Mouse (Mus musculus) thymus, adult 2 months (tissue): ENCODE measurements around the gene Nin. TPM values are rescaled to one million over a fixed set of nuclear protein-coding genes. Genes with fewer than 3 reads are reported as not detected.

Experiments
- DNase-seq: peaks from one replicate; pipeline ENCODE4 v3.0.0; 2021
- H3K27ac ChIP-seq: fragments of 200-500 bp; 2 replicates; pipeline ENCODE4 v1.5.1; 2012; ENCODE audit warnings: low read length, control low read depth; ENCODE audit not compliant: control insufficient read depth, insufficient read depth
- H3K27me3 ChIP-seq: fragments of 200-500 bp; 2 replicates; pipeline ENCODE4 v1.6.1; 2012; ENCODE audit warnings: mild to moderate bottlenecking, low read length, moderate library complexity, mixed read lengths; ENCODE audit not compliant: control insufficient read depth, insufficient read depth
- H3K36me3 ChIP-seq: fragments of 200-500 bp; 2 replicates; pipeline ENCODE4 v1.6.1; 2012; ENCODE audit warnings: mild to moderate bottlenecking, low read length, moderate library complexity; ENCODE audit not compliant: control insufficient read depth, insufficient read depth
- H3K4me1 ChIP-seq: fragments of 200-500 bp; replicated peaks from 2 replicates; pipeline ENCODE4 v1.6.1; 2012; ENCODE audit warnings: low read length; ENCODE audit not compliant: control insufficient read depth, insufficient read depth
- H3K4me3 ChIP-seq: fragments of 200-500 bp; 2 replicates; pipeline ENCODE4 v1.5.1; 2012; ENCODE audit warnings: mild to moderate bottlenecking, low read length, control low read depth, moderate library complexity; ENCODE audit not compliant: control insufficient read depth, insufficient read depth
- CTCF ChIP-seq: fragments of 200-500 bp; IDR thresholded peaks from 2 replicates; pipeline ENCODE4 v1.5.1; 2012; ENCODE audit warnings: mild to moderate bottlenecking, control low read depth, low read length, moderate library complexity, borderline replicate concordance; ENCODE audit not compliant: control insufficient read depth, poor library complexity, insufficient read depth; ENCODE audit errors: extremely low read depth
- POLR2A ChIP-seq: fragments of 200-500 bp; IDR thresholded peaks from 2 replicates; pipeline ENCODE4 v1.6.1; 2012; ENCODE audit warnings: mild to moderate bottlenecking, low read length, control low read depth, moderate library complexity; ENCODE audit not compliant: control insufficient read depth, poor library complexity, insufficient read depth; ENCODE audit errors: extremely low read depth
- WGBS: fragments of 180-500 bp; shearing (Covaris S2); methylation state at CpG from one replicate; pipeline ENCODE4 v1.1.7; 2018; 5-methylcytosine and 5-hydroxymethylcytosine counted together
- polyA plus RNA-seq: library from polyadenylated mRNA; depleted of rRNA; stranded (reverse); fragments of >200 nt; gene quantifications from 2 replicates; pipeline ENCODE4 v1.2.3, GENCODE M21; 2012

Gene Nin
- polyA plus RNA-seq, 1 experiment = 21.8 TPM

DNA sequence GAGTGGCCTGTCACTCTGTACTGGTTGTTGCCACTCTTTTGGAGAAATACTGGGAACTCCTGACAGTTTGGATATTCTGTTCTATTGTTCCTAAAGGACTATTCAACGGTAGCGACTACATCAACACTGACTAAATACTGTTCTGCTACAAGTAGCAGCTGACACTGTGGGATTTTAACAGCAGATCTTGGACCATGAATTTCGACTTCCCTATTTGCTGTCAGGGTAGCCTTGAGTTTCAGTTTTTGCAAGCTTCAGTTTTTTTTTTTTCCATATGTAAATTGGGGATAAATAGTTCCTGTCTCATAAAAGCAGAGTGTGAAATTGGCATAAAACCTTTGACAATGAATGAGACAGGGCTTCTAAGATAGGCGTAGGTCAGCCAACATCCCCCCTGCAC, 103.2 kb downstream of the Nin start:
- WGBS = 92% methylated on average over 4 of the region's 4 CpGs
- TF ChIP-seq CTCF (no peak), POLR2A (no peak)
- DNase-seq = no peak
- Histone ChIP-seq H3K27ac (no peak overlapping the region), H3K4me3 (no peak overlapping the region), H3K36me3 (peaks cover 13% of the 10 kb centered on the region), H3K27me3 (no peaks in the 10 kb centered on the region), H3K4me1 (no peaks in the 10 kb centered on the region)

DNA sequence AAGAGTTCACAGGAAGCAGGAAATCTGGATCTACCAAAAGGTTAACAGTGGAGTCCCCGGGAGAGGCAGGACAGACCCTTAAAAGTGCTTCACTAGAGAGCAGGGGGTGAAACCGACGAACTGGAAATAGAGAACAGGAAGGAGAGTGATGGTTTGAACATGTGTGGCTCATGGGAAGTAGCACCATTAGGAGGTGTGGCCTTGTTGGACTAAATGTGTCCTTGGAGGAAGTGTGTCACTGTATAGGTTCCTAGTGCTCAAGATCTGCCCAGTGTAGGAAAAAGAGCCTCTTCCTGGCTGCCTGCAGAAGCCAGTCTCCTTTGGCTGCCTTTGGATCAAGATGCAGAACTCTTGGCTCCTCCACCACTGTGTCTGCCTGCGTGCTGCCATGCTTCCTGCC, 108.4 kb downstream of the Nin start:
- WGBS = 76% methylated on average over 4 of the region's 4 CpGs
- Histone ChIP-seq H3K36me3 (no peaks in the 10 kb centered on the region), H3K4me1 (no peaks in the 10 kb centered on the region), H3K27me3 (no peaks in the 10 kb centered on the region), H3K4me3 (no peak overlapping the region), H3K27ac (no peak overlapping the region)
- no peak for DNase-seq
- no peak for TF ChIP-seq POLR2A
- no peak for TF ChIP-seq CTCF

DNA sequence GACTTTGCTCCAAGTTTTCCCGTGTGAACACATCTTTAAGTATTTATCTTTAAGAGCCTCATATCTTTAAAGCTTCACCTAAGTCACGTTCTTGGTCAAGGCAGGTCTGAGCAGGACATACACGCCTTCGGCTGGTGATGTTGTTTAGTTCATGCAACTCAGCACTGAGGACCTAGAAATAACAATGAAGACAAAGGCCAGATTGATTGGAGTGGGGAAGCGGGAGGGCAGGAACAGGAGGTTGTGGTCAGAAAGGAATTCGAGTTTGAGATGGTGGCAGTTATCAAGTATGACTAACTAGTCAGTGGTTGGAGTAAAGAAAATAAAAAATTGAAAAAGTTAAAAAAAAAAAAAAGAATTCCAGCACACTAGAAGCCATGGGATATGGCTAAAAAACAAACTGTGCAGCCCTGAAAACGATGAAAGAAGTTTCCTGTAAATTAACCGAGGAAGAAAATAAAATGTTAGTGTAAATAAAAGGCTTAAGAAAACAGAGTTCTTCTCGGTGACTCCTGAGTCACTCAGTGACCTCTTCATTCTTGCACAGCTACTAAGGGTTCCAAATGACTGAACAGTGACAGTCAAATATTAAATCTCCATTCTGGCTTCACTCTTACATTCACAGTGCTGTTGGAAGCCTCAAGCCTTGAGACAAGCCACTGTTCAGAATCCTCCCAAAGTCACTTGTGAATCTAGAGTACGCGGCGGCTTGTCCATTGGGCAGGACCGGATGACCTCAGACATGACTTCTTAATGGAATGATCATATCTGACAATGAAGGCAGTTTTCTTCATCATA, 115.1 kb downstream of the Nin start:
- no peak for DNase-seq
- no peaks in the 10 kb centered on the region for H3K4me1 ChIP-seq
- WGBS = 75% methylated on average over 13 of the region's 13 CpGs
- TF ChIP-seq CTCF (no peak), POLR2A (no peak)
- no peak overlapping the region for H3K4me3 ChIP-seq
- no peaks in the 10 kb centered on the region for H3K27me3 ChIP-seq
- H3K36me3 ChIP-seq = no peaks in the 10 kb centered on the region
- no peak overlapping the region for H3K27ac ChIP-seq

DNA sequence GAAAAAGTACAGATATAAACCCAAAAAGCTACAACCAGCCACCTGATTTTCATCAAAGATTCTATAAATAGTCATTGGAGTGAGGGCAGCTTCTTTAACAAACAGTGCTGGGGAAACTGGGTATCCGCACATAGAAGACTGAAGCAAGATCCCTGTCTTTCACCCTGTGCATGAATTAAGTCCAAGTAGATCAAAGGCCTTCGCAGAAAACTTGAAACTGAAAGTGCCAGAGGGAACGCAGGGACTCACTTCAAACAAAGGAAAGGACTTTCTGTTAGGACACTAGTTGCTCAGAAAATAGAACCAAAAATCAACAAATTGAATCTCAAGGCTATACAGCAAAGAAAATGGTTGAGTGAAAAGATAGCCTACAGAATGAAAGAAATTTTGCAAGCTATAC, 118.1 kb downstream of the Nin start:
- Histone ChIP-seq H3K4me1 (no peaks in the 10 kb centered on the region), H3K36me3 (no peaks in the 10 kb centered on the region)
- 46% methylated on average over 3 of the region's 3 CpGs for WGBS

DNA sequence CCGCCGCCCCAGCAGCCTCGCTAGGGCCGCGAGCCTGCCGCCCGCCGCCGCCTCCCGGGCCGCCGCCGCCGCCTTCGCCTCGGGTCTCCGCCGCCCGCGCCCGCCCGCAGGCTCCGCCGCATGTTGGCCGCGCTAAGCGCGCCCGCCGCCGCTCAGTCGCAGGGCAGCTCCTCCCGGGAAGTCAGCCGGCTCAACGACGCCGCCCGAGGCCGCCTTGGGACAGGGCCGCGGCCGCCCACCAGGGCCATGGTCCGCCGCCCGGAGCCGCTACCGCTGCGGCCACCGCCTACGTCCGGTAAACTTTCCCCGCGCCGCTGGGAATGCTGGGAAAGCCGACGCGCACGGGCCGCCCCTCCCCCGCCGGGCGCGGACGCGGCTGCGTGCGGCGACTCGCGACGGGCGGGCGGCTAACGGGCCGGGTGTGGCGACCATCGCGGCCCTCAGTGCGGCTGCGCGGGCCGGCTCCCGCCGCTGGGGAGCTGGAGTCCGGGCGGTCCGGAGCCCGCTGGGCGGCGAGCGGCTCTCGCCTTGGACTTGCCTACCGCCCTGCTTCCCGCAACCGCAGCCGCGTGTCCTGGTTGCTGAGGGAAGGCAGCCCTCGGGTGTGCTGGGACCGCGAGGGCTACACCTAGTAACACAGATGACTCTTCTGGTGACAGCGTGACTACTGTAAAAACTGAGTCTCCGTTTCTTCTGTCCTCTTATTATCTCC, 126.6 kb downstream of the Nin start, which contains the start of gene Sav1:
Sav1 (minus strand) TSS at position 217 of the 712 bp plus-strand sequence.
- Histone ChIP-seq H3K4me3 (peak within 1 kb of the TSS; percentile 93), H3K36me3 (peaks cover 12% of the 10 kb centered on the region), H3K4me1 (no peaks in the 10 kb centered on the region), H3K27me3 (no peaks in the 10 kb centered on the region), H3K27ac (no peak within 1 kb of the TSS)
- peak; percentile 71 for DNase-seq
- peak; percentile 42; the same call in 1 of the 2 replicates for TF ChIP-seq POLR2A
- no peak; the same call in 1 of the 2 replicates for TF ChIP-seq CTCF
- WGBS = under 1% methylated on average over 96 of the region's 102 CpGs

More for the DNA sequence above, 118.1 kb downstream of the Nin start:
- H3K27ac ChIP-seq = no peak overlapping the region
- no peak for TF ChIP-seq POLR2A
- no peak for TF ChIP-seq CTCF
- no peak for DNase-seq
- H3K27me3 ChIP-seq = no peaks in the 10 kb centered on the region
- no peak overlapping the region for H3K4me3 ChIP-seq

DNA sequence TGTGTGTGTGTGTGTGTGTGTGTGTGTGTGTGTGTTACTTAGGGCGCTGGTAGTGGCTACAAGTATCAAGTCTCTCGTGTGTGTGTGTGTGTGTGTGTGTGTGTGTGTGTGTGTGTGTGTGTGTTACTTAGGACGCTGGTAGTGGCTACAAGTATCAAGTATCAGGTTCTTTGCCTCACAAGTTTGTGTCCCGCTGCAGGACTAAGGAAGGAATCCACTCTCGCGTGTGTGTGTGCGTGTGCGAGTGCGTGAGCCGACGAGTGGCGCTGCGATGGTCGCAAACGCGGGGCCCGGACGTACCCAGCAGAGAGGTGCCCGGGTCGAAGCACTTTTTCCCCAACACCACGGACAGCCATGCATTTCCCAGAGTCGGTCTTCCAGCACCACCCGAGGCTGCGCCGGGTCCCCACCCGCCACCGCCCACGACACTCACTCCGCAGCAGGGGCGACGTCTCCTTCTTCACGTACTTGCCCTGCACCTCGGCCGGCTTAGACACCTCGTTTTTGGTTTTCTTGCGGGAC, 127.2 kb downstream of the Nin start:
- Histone ChIP-seq H3K4me3 (peak overlapping the region; percentile 93), H3K27ac (no peak overlapping the region), H3K4me1 (no peaks in the 10 kb centered on the region), H3K27me3 (no peaks in the 10 kb centered on the region), H3K36me3 (peaks cover 16% of the 10 kb centered on the region)
- no peak for TF ChIP-seq POLR2A
- TF ChIP-seq CTCF = no peak
- 1% methylated on average over 36 of the region's 36 CpGs for whole genome bisulfite sequencing
- peak; percentile 32 for DNase-seq

DNA sequence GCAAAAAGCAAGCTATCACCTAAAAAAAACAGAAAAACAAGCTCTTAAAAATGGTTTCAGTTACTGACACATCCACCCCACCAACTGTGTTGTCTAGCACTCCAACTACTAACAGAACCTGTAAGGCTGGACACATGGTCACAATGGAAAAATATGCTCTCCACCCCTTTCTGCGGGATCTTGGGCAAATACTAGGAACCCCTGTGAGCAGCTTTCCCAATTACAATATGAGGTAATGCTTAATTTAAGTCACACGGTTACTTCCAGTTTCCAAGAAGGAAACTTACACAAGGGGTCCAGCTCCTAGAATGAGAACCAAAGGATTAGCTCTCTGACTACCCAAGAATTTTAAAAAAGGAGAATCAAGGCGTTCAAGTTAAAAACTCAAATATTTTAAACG, 128.0 kb downstream of the Nin start:
- Histone ChIP-seq H3K4me1 (no peaks in the 10 kb centered on the region), H3K36me3 (peaks cover 16% of the 10 kb centered on the region), H3K27me3 (no peaks in the 10 kb centered on the region), H3K27ac (no peak overlapping the region), H3K4me3 (no peak overlapping the region)
- DNase-seq = no peak
- 76% methylated on average over 4 of the region's 4 CpGs for WGBS
- TF ChIP-seq CTCF (no peak), POLR2A (no peak)
